In the genomic region with DNA sequence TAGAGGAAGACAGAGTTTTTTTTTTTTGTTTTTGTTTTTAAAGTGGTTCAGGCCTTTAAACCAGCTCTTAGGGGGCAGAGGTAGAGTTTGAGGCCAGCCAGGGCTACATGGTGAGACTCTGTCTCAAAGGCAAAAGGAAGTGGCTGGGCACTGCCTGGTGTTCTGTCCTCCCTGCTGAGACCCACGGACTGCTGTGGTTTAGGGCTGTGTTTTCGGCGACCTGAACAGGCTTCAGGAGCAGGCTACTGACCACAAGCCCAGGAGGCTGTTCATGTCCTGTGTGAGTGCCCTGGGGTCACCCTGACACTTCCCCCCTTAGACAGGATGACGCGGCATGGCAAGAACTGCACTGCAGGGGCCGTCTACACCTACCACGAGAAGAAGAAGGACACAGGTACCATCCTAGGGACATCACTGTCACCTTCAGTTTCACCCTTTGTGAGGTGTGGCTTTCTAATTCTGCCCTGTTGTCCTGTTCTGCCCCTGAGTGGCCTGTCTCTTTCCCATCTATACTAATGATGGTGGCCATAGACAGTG, we compare ENCODE assay signal across 22 mouse cellular contexts. TPM values are rescaled to one million over a fixed set of nuclear protein-coding genes. Genes with fewer than 3 reads are reported as not detected.
DNase-seq lines count a peak whose midpoint lies in the region; ATAC-seq and TF ChIP-seq lines count a peak whose summit lies in the region.
"Had no signal": no experiment of that assay in that cellular context is flagged by ENCODE, and none has a peak within 500 bp of the region (broad histone marks: within the 10 kb centered on the region; RNA-seq: fewer than 3 reads in every experiment).

No protein-coding gene starts in this region.

- no peak overlapping the region for H3K4me2 ChIP-seq in heart, embryonic 12.5 days
- no peak overlapping the region for H3K4me2 ChIP-seq in liver, embryonic 13.5 days
- no peak overlapping the region for H3K4me2 ChIP-seq in liver, postnatal 0 days (ENCODE audit: low read depth, low read length)
- H3K4me2 ChIP-seq: embryonic facial prominence, embryonic 15.5 days; hindbrain, embryonic 15.5 days had no signal

- peaks cover 22% of the 10 kb centered on the region for H3K4me1 ChIP-seq in heart, embryonic 12.5 days (replicated peaks)
- H3K4me1 ChIP-seq in liver, embryonic 13.5 days (replicated peaks) = peaks cover 31% of the 10 kb centered on the region
- 0 out of 2 replicates have a peak, but pooled peaks cover 4% of the 10 kb centered on the region for H3K4me1 ChIP-seq in liver, postnatal 0 days (ENCODE audit: insufficient read depth)
- H3K4me1 ChIP-seq: embryonic facial prominence, embryonic 15.5 days; forebrain, embryonic 10.5 days; hindbrain, embryonic 15.5 days had no signal

- peak overlapping the region; percentile 88; the same call in 1 of the 2 replicates for H3K27ac ChIP-seq in gastrocnemius, adult 2 months
- H3K27ac ChIP-seq in heart, embryonic 12.5 days (ENCODE audit: poor library complexity, severe bottlenecking) = no peak overlapping the region
- no peak overlapping the region for H3K27ac ChIP-seq in liver, embryonic 13.5 days
- H3K27ac ChIP-seq in liver, postnatal 0 days (ENCODE audit: low read depth) = no peak overlapping the region
- H3K27ac ChIP-seq: embryonic facial prominence, embryonic 15.5 days; forebrain, embryonic 10.5 days; hindbrain, embryonic 15.5 days had no signal

- H3K36me3 ChIP-seq in heart, embryonic 12.5 days = peaks cover 40% of the 10 kb centered on the region
- peaks cover 45% of the 10 kb centered on the region for H3K36me3 ChIP-seq in liver, embryonic 13.5 days
- peaks cover 20% of the 10 kb centered on the region for H3K36me3 ChIP-seq in liver, postnatal 0 days (replicated peaks; ENCODE audit: insufficient read depth, low read length)

- TF ChIP-seq CTCF in gastrocnemius, adult 2 months (IDR thresholded peaks at IDR 0.05) = no peak
- TF ChIP-seq CTCF in liver, postnatal 0 days (IDR thresholded peaks at IDR 0.05; ENCODE audit: low read depth) = no peak

- TF ChIP-seq EP300 in liver, postnatal 0 days (IDR thresholded peaks at IDR 0.05; ENCODE audit: low read depth) = no peak

- H3K27me3 ChIP-seq in heart, embryonic 12.5 days (replicated peaks) = no peaks in the 10 kb centered on the region
- no peaks in the 10 kb centered on the region for H3K27me3 ChIP-seq in liver, embryonic 13.5 days
- no peaks in the 10 kb centered on the region for H3K27me3 ChIP-seq in liver, postnatal 0 days (ENCODE audit: insufficient read depth, low read length)
- H3K27me3 ChIP-seq: CH12.LX; embryonic facial prominence, embryonic 15.5 days; hindbrain, embryonic 15.5 days had no signal

- H3K9me3 ChIP-seq in heart, embryonic 12.5 days (replicated peaks) = no peaks in the 10 kb centered on the region
- H3K9me3 ChIP-seq in liver, embryonic 13.5 days (replicated peaks) = no peaks in the 10 kb centered on the region
- H3K9me3 ChIP-seq in liver, postnatal 0 days (ENCODE audit: low read length) = no peaks in the 10 kb centered on the region
- H3K9me3 ChIP-seq: embryonic facial prominence, embryonic 15.5 days; forebrain, embryonic 10.5 days; hindbrain, embryonic 15.5 days had no signal

- no peak overlapping the region for H3K4me3 ChIP-seq in gastrocnemius, adult 2 months
- H3K4me3 ChIP-seq in heart, embryonic 12.5 days = no peak overlapping the region
- H3K4me3 ChIP-seq in liver, embryonic 13.5 days (replicated peaks) = no peak overlapping the region
- no peak overlapping the region for H3K4me3 ChIP-seq in liver, postnatal 0 days (ENCODE audit: low read depth, low read length)
- H3K4me3 ChIP-seq: embryonic facial prominence, embryonic 15.5 days; erythroblast, embryonic 14.5 days; forebrain, embryonic 10.5 days; hindbrain, embryonic 15.5 days had no signal

- intact Hi-C loops in gastrocnemius, adult 2 months (cut with DNase I) = no loop called here
- intact Hi-C loops in gastrocnemius, postnatal 14 days (cut with DNase I; ENCODE audit: low total_unique reads) = no loop called here

- ATAC-seq in heart, embryonic 12.5 days (ENCODE audit: insufficient number of reproducible peaks, low FRiP score) = no peak
- no peak for ATAC-seq in liver, embryonic 13.5 days (ENCODE audit: low read depth)
- ATAC-seq in liver, postnatal 0 days = no peak
- 0 out of 2 replicates have a peak, but pooled peaks have one; percentile 29 for ATAC-seq in megakaryocyte, adult 5-6 weeks (ENCODE audit: poor library complexity, severe bottlenecking)
- ATAC-seq: forebrain, embryonic 14.5 days; intestine, postnatal 0 days had no signal

- H3K9ac ChIP-seq in heart, embryonic 12.5 days = peak overlapping the region; percentile 23; the same call in 1 of the 2 replicates
- H3K9ac ChIP-seq in liver, embryonic 13.5 days = 0 out of 2 replicates have a peak overlapping the region, but pooled peaks have one; percentile 22
- H3K9ac ChIP-seq in liver, postnatal 0 days (replicated peaks) = no peak overlapping the region
- H3K9ac ChIP-seq: embryonic facial prominence, embryonic 15.5 days; hindbrain, embryonic 15.5 days had no signal

- WGBS in heart, embryonic 12.5 days = 67% methylated on average over 7 of the region's 7 CpGs
- 50% methylated on average over 7 of the region's 7 CpGs for WGBS in liver, embryonic 13.5 days (ENCODE audit: insufficient replicate concordance)
- WGBS in liver, postnatal 0 days (ENCODE audit: insufficient replicate concordance) = 53% methylated on average over 7 of the region's 7 CpGs

- DNase-seq in gastrocnemius, adult 2 months = no peak
- DNase-seq in gastrocnemius, postnatal 14 days = no peak
- no peak for DNase-seq in heart, adult 9 months (ENCODE audit: low spot score in 2 of 2)
- DNase-seq in liver, embryonic 13.5 days = no peak
- DNase-seq in liver, postnatal 0 days = no peak
- DNase-seq in adipocyte (ENCODE audit: low spot score) = no peak
- DNase-seq: adrenal gland, adult 8-10 months; adrenal gland, postnatal 36 days; cerebellum, adult 2 months; cerebellum, postnatal 10 days; embryo, embryonic 11 days; gastrocnemius, postnatal 10 days; heart, postnatal 10 days had no signal

RNA-seq across cellular contexts. Expression of a gene that starts 10.8 kb away (rescaled TPM):
- 10 to 100 TPM in 1 of 2 experiments, 1 to 10 TPM in 1; 8.1 to 11.0 TPM for total RNA-seq in gastrocnemius, adult 2 months (2021)
- 1 to 10 TPM; 7.2 to 7.6 TPM for total RNA-seq in gastrocnemius, postnatal 14 days (2021)
- polyA plus RNA-seq in heart, embryonic 12.5 days (2016; fragmentation: Nextera tagmentation; extraction: Ambion mirVana) = 13.6 and 14.0 TPM in 2 replicates
- polyA plus RNA-seq in liver, embryonic 13.5 days (2015; fragmentation: Nextera tagmentation; extraction: Ambion mirVana) = 7.1 and 7.8 TPM in 2 replicates
- polyA plus RNA-seq in liver, postnatal 0 days (2015; fragmentation: Nextera tagmentation; extraction: Ambion mirVana) = 19.7 and 20.4 TPM in 2 replicates
- total RNA-seq in megakaryocyte, adult 5-6 weeks (2015) = 6.6 and 8.9 TPM in 2 replicates
- 5.4 TPM in 2 replicates for total RNA-seq in megakaryocyte, adult 5-6 weeks (2017)

RNA-seq across cellular contexts. Expression of a gene that starts 11.0 kb away (rescaled TPM):
- total RNA-seq in gastrocnemius, adult 2 months (2021) = 10 to 100 TPM; 30.2 to 32.9 TPM
- 10 to 100 TPM; 34.3 to 35.2 TPM for total RNA-seq in gastrocnemius, postnatal 14 days (2021)
- 43.3 and 45.7 TPM in 2 replicates for polyA plus RNA-seq in heart, embryonic 12.5 days (2016; fragmentation: Nextera tagmentation; extraction: Ambion mirVana)
- 31.5 and 32.0 TPM in 2 replicates for polyA plus RNA-seq in liver, embryonic 13.5 days (2015; fragmentation: Nextera tagmentation; extraction: Ambion mirVana)
- polyA plus RNA-seq in liver, postnatal 0 days (2015; fragmentation: Nextera tagmentation; extraction: Ambion mirVana) = 22.2 and 22.6 TPM in 2 replicates
- 41.4 and 46.3 TPM in 2 replicates for total RNA-seq in megakaryocyte, adult 5-6 weeks (2015)
- total RNA-seq in megakaryocyte, adult 5-6 weeks (2017) = 54.2 and 56.8 TPM in 2 replicates

RNA-seq across cellular contexts. Expression of a gene that starts 18.8 kb away (rescaled TPM):
- total RNA-seq in gastrocnemius, adult 2 months (2021) = 10 to 100 TPM in 1 of 2 experiments, 1 to 10 TPM in 1; 7.2 to 20.2 TPM
- 10 to 100 TPM; 57.2 to 80.5 TPM for total RNA-seq in gastrocnemius, postnatal 14 days (2021)
- polyA plus RNA-seq in heart, embryonic 12.5 days (2016; fragmentation: Nextera tagmentation; extraction: Ambion mirVana) = 290 and 291 TPM in 2 replicates
- 35.6 and 38.7 TPM in 2 replicates for polyA plus RNA-seq in liver, embryonic 13.5 days (2015; fragmentation: Nextera tagmentation; extraction: Ambion mirVana)
- polyA plus RNA-seq in liver, postnatal 0 days (2015; fragmentation: Nextera tagmentation; extraction: Ambion mirVana) = 17.1 and 17.9 TPM in 2 replicates
- 4.5 and 5.8 TPM in 2 replicates for total RNA-seq in megakaryocyte, adult 5-6 weeks (2015)
- 7.8 and 18.1 TPM in 2 replicates for total RNA-seq in megakaryocyte, adult 5-6 weeks (2017)

RNA-seq across cellular contexts. Expression of a gene that starts 20.6 kb away (rescaled TPM):
- 10 to 100 TPM; 12.8 to 16.1 TPM for total RNA-seq in gastrocnemius, adult 2 months (2021)
- total RNA-seq in gastrocnemius, postnatal 14 days (2021) = 10 to 100 TPM; 17.9 to 29.6 TPM
- polyA plus RNA-seq in heart, embryonic 12.5 days (2016; fragmentation: Nextera tagmentation; extraction: Ambion mirVana) = 7.1 and 7.2 TPM in 2 replicates
- 1.7 and 2.2 TPM in 2 replicates for polyA plus RNA-seq in liver, embryonic 13.5 days (2015; fragmentation: Nextera tagmentation; extraction: Ambion mirVana)
- 1.6 and 1.7 TPM in 2 replicates for polyA plus RNA-seq in liver, postnatal 0 days (2015; fragmentation: Nextera tagmentation; extraction: Ambion mirVana)
- 15.4 and 16.3 TPM in 2 replicates for total RNA-seq in megakaryocyte, adult 5-6 weeks (2015)
- 1.9 and 3.0 TPM in 2 replicates for total RNA-seq in megakaryocyte, adult 5-6 weeks (2017)

RNA-seq across cellular contexts. Expression of a gene that starts 30.4 kb away (rescaled TPM):
- total RNA-seq in gastrocnemius, adult 2 months (2021) = 10 to 100 TPM; 33.6 to 38.5 TPM
- total RNA-seq in gastrocnemius, postnatal 14 days (2021) = 10 to 100 TPM; 62.5 to 64.4 TPM
- 28.1 and 28.3 TPM in 2 replicates for polyA plus RNA-seq in heart, embryonic 12.5 days (2016; fragmentation: Nextera tagmentation; extraction: Ambion mirVana)
- polyA plus RNA-seq in liver, embryonic 13.5 days (2015; fragmentation: Nextera tagmentation; extraction: Ambion mirVana) = 29.2 and 31.9 TPM in 2 replicates
- polyA plus RNA-seq in liver, postnatal 0 days (2015; fragmentation: Nextera tagmentation; extraction: Ambion mirVana) = 150 and 154 TPM in 2 replicates
- total RNA-seq in megakaryocyte, adult 5-6 weeks (2015) = 22.0 and 22.5 TPM in 2 replicates
- total RNA-seq in megakaryocyte, adult 5-6 weeks (2017) = 64.1 and 69.0 TPM in 2 replicates
